Mouse (Mus musculus): ENCODE data around the gene Cmip. TPM values are rescaled to one million over a fixed set of nuclear protein-coding genes. Genes with fewer than 3 reads are reported as not detected.
A peak's percentile ranks its signal among the peaks of the same experiment; 100 is the strongest.

Cmip gene
- polyA plus RNA-seq (2015; fragmentation: Nextera tagmentation; extraction: Ambion mirVana): 20.5 and 21.8 TPM in 2 replicates

GRCm38 (mm10) chr8:117257029-117257820 is at the start of gene Cmip:
Gene Cmip, plus strand, starts transcription at chr8:117257064.
- no peaks in the 10 kb centered on the region for H3K27me3 ChIP-seq
- H3K9ac ChIP-seq: peak within 1 kb of the TSS; percentile 97
- peak within 1 kb of the TSS; percentile 88 for H3K4me3 ChIP-seq (replicated peaks)
- H3K36me3 ChIP-seq: no peaks in the 10 kb centered on the region
- H3K4me1 ChIP-seq: peaks cover 45% of the 10 kb centered on the region
- ATAC-seq (replicated peaks; ENCODE audit: low FRiP score): peak; percentile 23; the same call in 1 of the 2 replicates
- under 1% methylated on average over 62 of the region's 65 CpGs for WGBS
- peak within 1 kb of the TSS; percentile 88 for H3K27ac ChIP-seq
- peak within 1 kb of the TSS; percentile 79 for H3K4me2 ChIP-seq
- no peaks in the 10 kb centered on the region for H3K9me3 ChIP-seq (replicated peaks)

GRCm38 (mm10) chr8:117209150-117209549 is 47.7 kb upstream of the Cmip start:
- no peak overlapping the region for H3K9ac ChIP-seq

GRCm38 (mm10) chr8:117212100-117212499 is 44.8 kb upstream of the Cmip start:
- no peaks in the 10 kb centered on the region for H3K9me3 ChIP-seq (replicated peaks)
- no peak overlapping the region for H3K4me2 ChIP-seq
- ATAC-seq (replicated peaks; ENCODE audit: low FRiP score): no peak
- WGBS: 89% methylated on average over 11 of the region's 11 CpGs
- H3K9ac ChIP-seq: no peak overlapping the region
- H3K4me1 ChIP-seq: no peaks in the 10 kb centered on the region
- H3K27me3 ChIP-seq: no peaks in the 10 kb centered on the region
- H3K36me3 ChIP-seq: peaks cover 5% of the 10 kb centered on the region; the same call in 1 of the 2 replicates
- H3K27ac ChIP-seq: no peak overlapping the region
- no peak overlapping the region for H3K4me3 ChIP-seq (replicated peaks)

More at GRCm38 (mm10) chr8:117209150-117209549, 47.7 kb upstream of the Cmip start:
- WGBS: 89% methylated on average over 12 of the region's 12 CpGs
- Histone ChIP-seq H3K4me3 (replicated peaks) (no peak overlapping the region), H3K27ac (no peak overlapping the region), H3K4me1 (no peaks in the 10 kb centered on the region), H3K9me3 (replicated peaks) (no peaks in the 10 kb centered on the region), H3K36me3 (peaks cover 18% of the 10 kb centered on the region), H3K4me2 (no peak overlapping the region), H3K27me3 (no peaks in the 10 kb centered on the region)
- no peak for ATAC-seq (replicated peaks; ENCODE audit: low FRiP score)

GRCm38 (mm10) chr8:117217724-117218123 is 39.1 kb upstream of the Cmip start:
- Histone ChIP-seq H3K9ac (no peak overlapping the region), H3K4me3 (replicated peaks) (no peak overlapping the region), H3K4me1 (no peaks in the 10 kb centered on the region), H3K4me2 (no peak overlapping the region), H3K27ac (no peak overlapping the region), H3K27me3 (no peaks in the 10 kb centered on the region), H3K36me3 (no peaks in the 10 kb centered on the region), H3K9me3 (replicated peaks) (no peaks in the 10 kb centered on the region)
- WGBS: 95% methylated on average over 2 of the region's 2 CpGs
- ATAC-seq (replicated peaks; ENCODE audit: low FRiP score): no peak

DNA sequence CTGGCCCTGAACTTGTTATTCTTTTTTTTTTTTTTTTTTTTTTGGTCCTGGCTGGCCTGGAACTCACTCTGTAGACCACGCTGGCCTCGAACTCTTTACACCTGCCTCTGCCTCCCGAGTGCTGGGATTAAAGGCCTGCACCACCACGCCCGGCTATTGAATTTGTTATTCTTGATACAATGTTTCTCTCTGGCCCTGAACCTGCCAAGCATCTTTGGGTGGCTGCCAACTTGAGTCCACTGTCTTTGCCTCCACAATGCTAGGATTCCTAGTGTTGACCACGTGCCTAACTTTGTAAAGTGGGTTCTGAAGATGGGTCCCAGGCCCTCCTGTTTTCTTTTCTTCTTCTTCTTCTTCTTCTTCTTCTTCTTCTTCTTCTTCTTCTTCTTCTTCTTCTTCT is 34.5 kb upstream of the Cmip start:
- no peaks in the 10 kb centered on the region for H3K36me3 ChIP-seq
- H3K4me1 ChIP-seq: peaks cover 5% of the 10 kb centered on the region
- ATAC-seq (replicated peaks; ENCODE audit: low FRiP score): no peak
- H3K27ac ChIP-seq: no peak overlapping the region
- no peaks in the 10 kb centered on the region for H3K27me3 ChIP-seq
- 76% methylated on average over 6 of the region's 6 CpGs for WGBS
- no peak overlapping the region for H3K4me3 ChIP-seq (replicated peaks)
- H3K9me3 ChIP-seq (replicated peaks): no peaks in the 10 kb centered on the region
- H3K4me2 ChIP-seq: no peak overlapping the region
- no peak overlapping the region for H3K9ac ChIP-seq

DNA sequence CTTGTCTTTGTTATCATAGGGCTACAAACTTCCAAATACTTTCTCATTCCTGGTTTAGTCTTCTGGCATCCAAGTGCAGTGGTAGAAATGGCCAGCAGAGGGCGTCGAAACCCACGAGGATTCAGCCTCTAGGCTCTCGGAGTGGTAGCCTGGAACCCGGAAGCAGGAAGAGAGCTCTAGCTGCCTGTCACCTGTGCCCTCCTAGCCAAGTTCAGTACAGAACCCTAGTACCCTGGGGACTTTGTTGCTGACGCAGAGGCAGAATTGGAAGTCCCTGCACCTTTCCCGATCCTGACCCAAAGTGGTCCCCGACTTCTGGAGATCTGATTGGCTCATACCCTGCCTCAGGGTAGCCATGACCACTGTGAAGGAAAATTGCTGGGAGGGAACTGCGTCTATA is 32.2 kb upstream of the Cmip start:
- no peak overlapping the region for H3K27ac ChIP-seq
- H3K4me3 ChIP-seq (replicated peaks): peak overlapping the region; percentile 36
- H3K4me1 ChIP-seq: peaks cover 5% of the 10 kb centered on the region
- H3K36me3 ChIP-seq: no peaks in the 10 kb centered on the region
- H3K27me3 ChIP-seq: no peaks in the 10 kb centered on the region
- H3K4me2 ChIP-seq: peak overlapping the region; percentile 58
- peak; percentile 90 for ATAC-seq (replicated peaks; ENCODE audit: low FRiP score)
- no peak overlapping the region for H3K9ac ChIP-seq
- H3K9me3 ChIP-seq (replicated peaks): no peaks in the 10 kb centered on the region
- WGBS: 14% methylated on average over 9 of the region's 9 CpGs

- ATAC-seq (replicated peaks; ENCODE audit: low FRiP score): no peak
- 85% methylated on average over 12 of the region's 12 CpGs for WGBS
- H3K4me1 ChIP-seq: peaks cover 5% of the 10 kb centered on the region
These were observed 30.6 kb upstream of the Cmip start for GRCm38 (mm10) chr8:117226306-117226705.

DNA sequence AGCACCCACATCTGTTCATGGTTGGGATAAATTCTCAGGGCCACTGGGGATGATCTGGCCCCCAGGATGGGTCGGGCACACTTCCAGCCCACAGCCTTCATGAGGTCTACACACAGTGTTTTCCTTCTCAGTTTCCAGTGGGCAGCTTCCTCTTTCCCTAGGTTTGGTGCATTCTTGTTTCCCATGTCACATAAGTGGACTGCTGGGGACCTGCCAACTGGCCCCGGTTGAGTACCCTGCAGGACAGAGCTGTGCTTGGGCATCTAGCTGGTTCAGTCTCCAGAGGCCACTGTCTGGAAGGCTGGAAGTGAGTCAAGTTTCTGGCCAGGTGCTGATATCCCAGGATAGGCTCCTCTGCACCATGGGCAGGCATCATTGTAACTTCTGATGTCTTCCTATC is 29.5 kb upstream of the Cmip start:
- H3K4me3 ChIP-seq (replicated peaks): no peak overlapping the region
- H3K36me3 ChIP-seq: no peaks in the 10 kb centered on the region
- no peak for ATAC-seq (replicated peaks; ENCODE audit: low FRiP score)
- H3K27ac ChIP-seq: no peak overlapping the region
- H3K4me1 ChIP-seq: peaks cover 5% of the 10 kb centered on the region
- 88% methylated on average over 2 of the region's 2 CpGs for WGBS
- no peaks in the 10 kb centered on the region for H3K27me3 ChIP-seq
- H3K4me2 ChIP-seq: no peak overlapping the region
- no peak overlapping the region for H3K9ac ChIP-seq
- no peaks in the 10 kb centered on the region for H3K9me3 ChIP-seq (replicated peaks)

More at GRCm38 (mm10) chr8:117226306-117226705, 30.6 kb upstream of the Cmip start:
- Histone ChIP-seq H3K27me3 (no peaks in the 10 kb centered on the region), H3K4me2 (no peak overlapping the region), H3K4me3 (replicated peaks) (no peak overlapping the region), H3K27ac (no peak overlapping the region), H3K36me3 (no peaks in the 10 kb centered on the region), H3K9ac (no peak overlapping the region), H3K9me3 (replicated peaks) (no peaks in the 10 kb centered on the region)

GRCm38 (mm10) chr8:117233199-117233598 is 23.7 kb upstream of the Cmip start:
- 83% methylated on average over 7 of the region's 7 CpGs for WGBS
- Histone ChIP-seq H3K36me3 (no peaks in the 10 kb centered on the region), H3K9ac (no peak overlapping the region), H3K9me3 (replicated peaks) (no peaks in the 10 kb centered on the region), H3K4me2 (no peak overlapping the region), H3K4me1 (no peaks in the 10 kb centered on the region), H3K27me3 (no peaks in the 10 kb centered on the region), H3K27ac (no peak overlapping the region), H3K4me3 (replicated peaks) (no peak overlapping the region)
- no peak for ATAC-seq (replicated peaks; ENCODE audit: low FRiP score)

DNA sequence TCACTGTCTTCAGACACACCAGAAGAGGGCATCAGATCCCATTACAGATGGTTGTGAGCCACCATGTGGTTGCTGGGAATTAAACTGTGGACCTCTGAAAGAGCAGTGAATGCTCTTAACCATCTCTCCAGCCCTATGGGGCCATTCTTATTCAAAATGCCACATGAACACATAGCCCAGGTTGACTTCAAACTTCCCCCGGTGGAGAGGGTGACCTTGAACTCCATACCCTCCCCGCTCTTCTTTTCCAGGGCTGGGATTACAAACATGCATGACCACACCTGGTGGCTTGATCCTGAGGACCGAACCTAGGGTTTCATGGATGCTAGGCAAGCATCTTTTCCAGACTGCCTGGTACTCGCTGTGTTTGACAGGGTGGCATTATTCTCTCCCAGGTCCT is 20.3 kb upstream of the Cmip start:
- Histone ChIP-seq H3K4me1 (no peaks in the 10 kb centered on the region), H3K4me3 (replicated peaks) (no peak overlapping the region), H3K36me3 (no peaks in the 10 kb centered on the region), H3K9ac (no peak overlapping the region), H3K9me3 (replicated peaks) (no peaks in the 10 kb centered on the region), H3K4me2 (no peak overlapping the region), H3K27me3 (no peaks in the 10 kb centered on the region), H3K27ac (no peak overlapping the region)
- 90% methylated on average over 4 of the region's 4 CpGs for WGBS
- ATAC-seq (replicated peaks; ENCODE audit: low FRiP score): no peak

DNA sequence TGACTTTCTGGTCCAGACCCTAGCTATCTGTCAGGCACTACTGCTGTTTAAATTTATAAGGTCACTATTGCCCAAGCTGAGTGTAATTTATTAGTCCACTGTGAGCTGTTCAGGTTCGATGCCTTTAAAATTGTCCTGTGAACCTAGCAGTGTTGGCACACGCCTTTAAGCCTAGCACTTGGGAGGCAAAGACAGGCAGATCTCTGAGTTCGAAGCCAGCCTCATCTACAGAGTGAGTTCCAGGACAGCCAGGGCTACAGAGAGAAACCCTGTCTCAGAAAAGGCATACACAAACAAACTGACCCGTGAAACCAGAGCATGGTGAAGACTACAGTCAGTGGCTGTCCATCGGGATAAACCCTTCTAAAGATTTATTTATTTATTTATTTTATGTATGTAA is 16.5 kb upstream of the Cmip start:
- WGBS: 51% methylated on average over 5 of the region's 5 CpGs
- ATAC-seq (replicated peaks; ENCODE audit: low FRiP score): no peak
- no peak overlapping the region for H3K9ac ChIP-seq
- H3K4me3 ChIP-seq (replicated peaks): no peak overlapping the region
- H3K27ac ChIP-seq: no peak overlapping the region
- no peaks in the 10 kb centered on the region for H3K36me3 ChIP-seq
- H3K27me3 ChIP-seq: no peaks in the 10 kb centered on the region
- H3K4me2 ChIP-seq: no peak overlapping the region
- H3K9me3 ChIP-seq (replicated peaks): no peaks in the 10 kb centered on the region
- 0 out of 2 replicates have a peak, but pooled peaks cover 2% of the 10 kb centered on the region for H3K4me1 ChIP-seq

DNA sequence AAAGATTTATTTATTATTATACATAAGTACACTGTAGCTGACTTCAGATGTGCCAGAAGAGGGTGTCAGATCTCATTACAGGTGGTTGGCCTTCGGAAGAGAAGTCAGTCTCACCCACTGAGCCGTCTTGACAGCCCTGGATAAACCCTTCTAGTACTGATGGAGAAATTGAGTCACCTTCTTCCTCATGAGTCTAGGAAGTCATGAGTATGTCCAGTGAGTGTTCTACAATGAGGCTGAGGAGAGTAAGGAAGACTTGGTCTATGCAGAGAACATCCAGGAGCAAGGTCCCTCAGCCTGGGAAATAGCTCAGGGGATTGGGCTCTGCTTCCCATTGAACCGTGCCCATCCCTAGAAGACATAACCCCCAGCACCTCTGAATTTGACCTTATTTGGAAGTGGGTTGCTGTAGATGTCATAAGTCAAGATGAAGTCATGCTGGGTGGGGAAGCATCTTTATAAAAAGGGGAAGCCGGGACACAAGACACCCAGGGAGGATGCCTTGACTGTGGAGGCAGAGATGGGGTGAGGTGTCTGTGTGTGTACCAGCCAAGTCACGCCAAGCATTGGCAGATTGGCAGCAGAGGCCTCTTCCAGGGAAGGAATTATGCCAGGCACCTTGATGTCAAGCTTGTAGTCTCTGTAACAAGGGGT is 15.9 kb upstream of the Cmip start:
- ATAC-seq (replicated peaks; ENCODE audit: low FRiP score): no peak
- no peak overlapping the region for H3K9ac ChIP-seq
- H3K27ac ChIP-seq: no peak overlapping the region
- H3K4me1 ChIP-seq: 0 out of 2 replicates have a peak, but pooled peaks cover 2% of the 10 kb centered on the region
- no peaks in the 10 kb centered on the region for H3K27me3 ChIP-seq
- 46% methylated on average over 5 of the region's 5 CpGs for WGBS
- no peaks in the 10 kb centered on the region for H3K36me3 ChIP-seq
- no peak overlapping the region for H3K4me2 ChIP-seq
- no peaks in the 10 kb centered on the region for H3K9me3 ChIP-seq (replicated peaks)
- H3K4me3 ChIP-seq (replicated peaks): no peak overlapping the region
